Mouse (Mus musculus): Measurements from ENCODE around the gene Gpx2. TPM values are rescaled to one million over a fixed set of nuclear protein-coding genes. Genes with fewer than 3 reads are reported as not detected.

Gpx2 gene
- total and polyA plus RNA-seq, 3 experiments = not detected

GRCm38 (mm10) chr12:76837101-76837843 is 41.9 kb upstream of the Gpx2 start:
- H3K27me3 ChIP-seq (replicated peaks) = no peaks in the 10 kb centered on the region
- peak overlapping the region; percentile 55 for H3K4me2 ChIP-seq (ENCODE audit: insufficient read depth, low read depth, poor library complexity, severe bottlenecking)
- peak overlapping the region; percentile 70 for H3K9ac ChIP-seq (ENCODE audit: insufficient read depth, low read depth)
- H3K4me1 ChIP-seq (ENCODE audit: control insufficient read depth in 1 of 2, insufficient read depth in 2 of 2) = peaks cover 2 to 11% of the 10 kb centered on the region in 2 experiments
- in situ Hi-C loops (cut with MboI; ENCODE audit: low pct_ligation_motif_present, low pct_unique_long_range_greater_than_20kb, low sequenced_read_pairs) (no loop called here), dilution Hi-C loops (cut with MboI; ENCODE audit: extremely low pct_ligation_motif_present, extremely low pct_unique_long_range_greater_than_20kb, low sequenced_read_pairs) (no loop called here)
- peaks cover 0 to 17% of the 10 kb centered on the region in 2 experiments for H3K36me3 ChIP-seq (replicated peaks in 1 of 2; ENCODE audit: control insufficient read depth in 1 of 2, insufficient read depth in 1 of 2, low read length in 1 of 2)
- H3K4me3 ChIP-seq (replicated peaks in 1 of 3; ENCODE audit: low read depth in 2 of 3, low read length in 2 of 3, poor library complexity in 1 of 3) = peak overlapping the region; percentile 74 to 94 (median 79)
- DNase-seq (ENCODE audit: extremely low read depth) = peak; percentile 96
- peak overlapping the region; percentile 47; the same call in 1 of the 2 replicates for H3K27ac ChIP-seq (ENCODE audit: insufficient read depth, low read depth)
- H3K79me2 ChIP-seq (replicated peaks; ENCODE audit: control insufficient read depth, extremely low read depth, insufficient read depth, poor library complexity, severe bottlenecking) = peaks cover 8% of the 10 kb centered on the region
- H3K9me3 ChIP-seq (replicated peaks; ENCODE audit: low read length) = no peaks in the 10 kb centered on the region
- TF ChIP-seq RAD21 (IDR thresholded peaks at IDR 0.05; ENCODE audit: low read depth, low read length) (peak; percentile 89), CHD2 (IDR thresholded peaks at IDR 0.05; ENCODE audit: low read length) (peak; percentile 45; the same call in 1 of the 2 replicates), ZKSCAN1 (IDR thresholded peaks at IDR 0.05; ENCODE audit: borderline replicate concordance, low read depth, low read length) (no peak), EP300 (IDR thresholded peaks at IDR 0.05; ENCODE audit: low read length) (peak; percentile 37), POLR2A (IDR thresholded peaks at IDR 0.05; ENCODE audit: low read depth, low read length) (peak; percentile 77), USF1 (IDR thresholded peaks at IDR 0.05; ENCODE audit: low read depth, low read length) (no peak), SMC3 (IDR thresholded peaks at IDR 0.05; ENCODE audit: low read depth, low read length) (peak; percentile 75), CHD1 (IDR thresholded peaks at IDR 0.05; ENCODE audit: low read depth, low read length) (0 out of 2 replicates have a peak, but pooled peaks have one; percentile 26), CTCF (conservative IDR thresholded peaks at IDR 0.05 in 1 of 2, IDR thresholded peaks at IDR 0.05 in 1 of 2; ENCODE audit: low read depth in 2 of 2, low read length in 2 of 2) (peak; percentile 23 to 95; a peak in 3 of 4 replicates), HCFC1 (IDR thresholded peaks at IDR 0.05; ENCODE audit: low read depth, low read length) (peak; percentile 92), RCOR1 (conservative IDR thresholded peaks at IDR 0.05; ENCODE audit: low read depth, low read length) (no peak), E2F4 (IDR thresholded peaks at IDR 0.05; ENCODE audit: insufficient replicate concordance, low read depth, low read length) (peak; percentile 82; the same call in 1 of the 2 replicates), ZMIZ1 (IDR thresholded peaks at IDR 0.05; ENCODE audit: low read depth, low read length) (0 out of 2 replicates have a peak, but pooled peaks have one; percentile 51), USF2 (conservative IDR thresholded peaks at IDR 0.05; ENCODE audit: low read depth, low read length) (no peak), ETS1 (conservative IDR thresholded peaks at IDR 0.05; ENCODE audit: low read depth, low read length) (peak; percentile 41; the same call in 1 of the 2 replicates), SIN3A (IDR thresholded peaks at IDR 0.05; ENCODE audit: low read length) (peak; percentile 94), IRF4 (IDR thresholded peaks at IDR 0.05; ENCODE audit: low read depth, low read length) (peak; percentile 72; the same call in 1 of the 2 replicates), MYC (IDR thresholded peaks at IDR 0.05; ENCODE audit: low read depth, low read length) (peak; percentile 99), PAX5 (IDR thresholded peaks at IDR 0.05; ENCODE audit: low read length) (no peak), TCF12 (IDR thresholded peaks at IDR 0.05; ENCODE audit: low read depth, low read length) (peak; percentile 52; the same call in 1 of the 2 replicates), ZC3H11A (IDR thresholded peaks at IDR 0.05; ENCODE audit: low read depth, low read length) (peak; percentile 18; the same call in 1 of the 2 replicates), NELFE (IDR thresholded peaks at IDR 0.05; ENCODE audit: low read depth, low read length) (peak; percentile 60; the same call in 1 of the 2 replicates), ELF1 (IDR thresholded peaks at IDR 0.05; ENCODE audit: low read depth, low read length) (no peak; the same call in 1 of the 2 replicates), POLR2AphosphoS2 (IDR thresholded peaks at IDR 0.05; ENCODE audit: low read depth, low read length) (peak; percentile 73; the same call in 1 of the 2 replicates), GABPA (IDR thresholded peaks at IDR 0.05; ENCODE audit: insufficient replicate concordance, low read depth, low read length) (peak; percentile 10; the same call in 1 of the 2 replicates), JUND (conservative IDR thresholded peaks at IDR 0.05; ENCODE audit: low read depth, low read length) (no peak), MAX (IDR thresholded peaks at IDR 0.05; ENCODE audit: low read length) (peak; percentile 96), ZNF384 (IDR thresholded peaks at IDR 0.05; ENCODE audit: low read depth, low read length) (peak; percentile 81), MEF2A (IDR thresholded peaks at IDR 0.05; ENCODE audit: borderline replicate concordance, low read depth, low read length) (peak; percentile 70), MXI1 (IDR thresholded peaks at IDR 0.05; ENCODE audit: low read depth, low read length) (peak; percentile 86; the same call in 1 of the 2 replicates), BHLHE40 (IDR thresholded peaks at IDR 0.05; ENCODE audit: low read depth, low read length) (peak; percentile 97), UBTF (IDR thresholded peaks at IDR 0.05; ENCODE audit: low read depth, low read length) (0 out of 2 replicates have a peak, but pooled peaks have one; percentile 9), TBP (conservative IDR thresholded peaks at IDR 0.05; ENCODE audit: low read depth, low read length) (0 out of 2 replicates have a peak, but pooled peaks have one; percentile 53), KAT2A (IDR thresholded peaks at IDR 0.05; ENCODE audit: insufficient replicate concordance, low read length) (peak; percentile 79; the same call in 1 of the 2 replicates), MAZ (IDR thresholded peaks at IDR 0.05; ENCODE audit: low read depth, low read length) (peak; percentile 72), JUN (IDR thresholded peaks at IDR 0.05; ENCODE audit: insufficient read depth, low read depth, low read length) (peak; percentile 41), NRF1 (IDR thresholded peaks at IDR 0.05; ENCODE audit: low read depth, low read length) (peak; percentile 40; the same call in 1 of the 2 replicates)

Data from CH12.LX (cell line).